Mouse (Mus musculus): ENCODE measurements around the gene Socs2. TPM values are rescaled to one million over a fixed set of nuclear protein-coding genes. Genes with fewer than 3 reads are reported as not detected.
A peak's percentile ranks its signal among the peaks of the same experiment; 100 is the strongest.
"Not testable (repeated sequence)": the region's sequence is repeated elsewhere in the genome, so short reads cannot be mapped to it uniquely, and the experiment has no call there.

The Socs2 gene
- total and polyA plus RNA-seq, 2 experiments from 2014 or later, result 103 to 137 TPM

- no peak overlapping the region for H3K4me3 ChIP-seq (ENCODE audit: low read depth, low read length)
- H3K9ac ChIP-seq (replicated peaks; ENCODE audit: low read depth, low read length), result no peak overlapping the region
- ATAC-seq (ENCODE audit: insufficient read depth, low read depth) (no peak), DNase-seq (ENCODE audit: low spot score) (no peak)
- H3K27ac ChIP-seq (ENCODE audit: low read depth), result no peak overlapping the region
- no peaks in the 10 kb centered on the region for H3K27me3 ChIP-seq (ENCODE audit: control insufficient read depth, insufficient read depth, low read length)
- no peak for TF ChIP-seq EP300 (IDR thresholded peaks at IDR 0.05; ENCODE audit: low read depth)
- no peak for TF ChIP-seq CTCF (IDR thresholded peaks at IDR 0.05; ENCODE audit: low read depth)
- H3K4me2 ChIP-seq (ENCODE audit: low read depth, low read length), result no peak overlapping the region
- 90% methylated on average over 9 of the region's 9 CpGs for WGBS
- peaks cover 15% of the 10 kb centered on the region for H3K4me1 ChIP-seq (ENCODE audit: control insufficient read depth, insufficient read depth)
- H3K9me3 ChIP-seq (replicated peaks; ENCODE audit: control insufficient read depth, low read length), result no peaks in the 10 kb centered on the region
- H3K36me3 ChIP-seq (replicated peaks; ENCODE audit: control insufficient read depth, insufficient read depth, low read length), result 0 out of 2 replicates have a peak, but pooled peaks cover 8% of the 10 kb centered on the region
These were observed 26.1 kb downstream of the Socs2 start for GRCm38 (mm10) chr10:95390871-95391270.

- 94% methylated on average over 5 of the region's 5 CpGs for WGBS
- ATAC-seq (ENCODE audit: insufficient read depth, low read depth), result not testable (repeated sequence)
These were observed 27.2 kb downstream of the Socs2 start for GRCm38 (mm10) chr10:95389805-95390204.

GRCm38 (mm10) chr10:95388821-95389477 lies 28.0 kb downstream of the Socs2 start:
- peak; percentile 49; the same call in 1 of the 2 replicates for ATAC-seq (ENCODE audit: insufficient read depth, low read depth)
- peak overlapping the region; percentile 81 for H3K27ac ChIP-seq (ENCODE audit: low read depth)

More at GRCm38 (mm10) chr10:95389805-95390204, 27.2 kb downstream of the Socs2 start:
- not testable (repeated sequence) for H3K9me3 ChIP-seq (replicated peaks; ENCODE audit: control insufficient read depth, low read length); H3K9ac ChIP-seq (replicated peaks; ENCODE audit: low read depth, low read length); H3K27me3 ChIP-seq (ENCODE audit: control insufficient read depth, insufficient read depth, low read length); H3K27ac ChIP-seq (ENCODE audit: low read depth); H3K4me3 ChIP-seq (ENCODE audit: low read depth, low read length); H3K36me3 ChIP-seq (replicated peaks; ENCODE audit: control insufficient read depth, insufficient read depth, low read length); H3K4me2 ChIP-seq (ENCODE audit: low read depth, low read length); DNase-seq (ENCODE audit: low spot score)
- H3K4me1 ChIP-seq (ENCODE audit: control insufficient read depth, insufficient read depth), result peaks cover 15% of the 10 kb centered on the region

GRCm38 (mm10) chr10:95386527-95386926 lies 30.5 kb downstream of the Socs2 start:
- H3K27me3 ChIP-seq (ENCODE audit: control insufficient read depth, insufficient read depth, low read length), result no peaks in the 10 kb centered on the region
- H3K9ac ChIP-seq (replicated peaks; ENCODE audit: low read depth, low read length), result no peak overlapping the region
- TF ChIP-seq CTCF (IDR thresholded peaks at IDR 0.05; ENCODE audit: low read depth) (no peak), EP300 (IDR thresholded peaks at IDR 0.05; ENCODE audit: low read depth) (no peak)
- H3K4me1 ChIP-seq (ENCODE audit: control insufficient read depth, insufficient read depth), result peaks cover 11% of the 10 kb centered on the region
- WGBS, result 92% methylated on average over 6 of the region's 6 CpGs
- no peak overlapping the region for H3K4me3 ChIP-seq (ENCODE audit: low read depth, low read length)
- no peak for DNase-seq (ENCODE audit: low spot score)
- H3K36me3 ChIP-seq (replicated peaks; ENCODE audit: control insufficient read depth, insufficient read depth, low read length), result 0 out of 2 replicates have a peak, but pooled peaks cover 8% of the 10 kb centered on the region
- no peaks in the 10 kb centered on the region for H3K9me3 ChIP-seq (replicated peaks; ENCODE audit: control insufficient read depth, low read length)
- no peak overlapping the region for H3K27ac ChIP-seq (ENCODE audit: low read depth)
- H3K4me2 ChIP-seq (ENCODE audit: low read depth, low read length), result no peak overlapping the region
- no peak for ATAC-seq (ENCODE audit: insufficient read depth, low read depth)

More at GRCm38 (mm10) chr10:95388821-95389477, 28.0 kb downstream of the Socs2 start:
- H3K27me3 ChIP-seq (ENCODE audit: control insufficient read depth, insufficient read depth, low read length), result no peaks in the 10 kb centered on the region
- H3K36me3 ChIP-seq (replicated peaks; ENCODE audit: control insufficient read depth, insufficient read depth, low read length), result 0 out of 2 replicates have a peak, but pooled peaks cover 8% of the 10 kb centered on the region
- TF ChIP-seq CTCF (IDR thresholded peaks at IDR 0.05; ENCODE audit: low read depth) (no peak), EP300 (IDR thresholded peaks at IDR 0.05; ENCODE audit: low read depth) (peak; percentile 59; the same call in 1 of the 2 replicates)
- H3K4me1 ChIP-seq (ENCODE audit: control insufficient read depth, insufficient read depth), result peaks cover 11% of the 10 kb centered on the region
- DNase-seq (ENCODE audit: low spot score), result peak; percentile 49
- H3K4me3 ChIP-seq (ENCODE audit: low read depth, low read length), result peak overlapping the region; percentile 26
- no peak overlapping the region; the same call in 1 of the 2 replicates for H3K9ac ChIP-seq (replicated peaks; ENCODE audit: low read depth, low read length)
- WGBS, result 26% methylated on average over 23 of the region's 23 CpGs
- H3K9me3 ChIP-seq (replicated peaks; ENCODE audit: control insufficient read depth, low read length), result no peaks in the 10 kb centered on the region
- peak overlapping the region; percentile 47 for H3K4me2 ChIP-seq (ENCODE audit: low read depth, low read length)

GRCm38 (mm10) chr10:95385801-95386203 lies 31.2 kb downstream of the Socs2 start:
- H3K27ac ChIP-seq (ENCODE audit: low read depth), result no peak overlapping the region
- H3K4me3 ChIP-seq (ENCODE audit: low read depth, low read length), result no peak overlapping the region
- DNase-seq (ENCODE audit: low spot score), result no peak
- no peak for ATAC-seq (ENCODE audit: insufficient read depth, low read depth)
- peaks cover 11% of the 10 kb centered on the region for H3K4me1 ChIP-seq (ENCODE audit: control insufficient read depth, insufficient read depth)
- 58% methylated on average over 4 of the region's 4 CpGs for WGBS
- no peaks in the 10 kb centered on the region for H3K27me3 ChIP-seq (ENCODE audit: control insufficient read depth, insufficient read depth, low read length)
- H3K9ac ChIP-seq (replicated peaks; ENCODE audit: low read depth, low read length), result no peak overlapping the region
- H3K4me2 ChIP-seq (ENCODE audit: low read depth, low read length), result no peak overlapping the region
- TF ChIP-seq EP300 (IDR thresholded peaks at IDR 0.05; ENCODE audit: low read depth) (no peak), CTCF (IDR thresholded peaks at IDR 0.05; ENCODE audit: low read depth) (no peak)
- 0 out of 2 replicates have a peak, but pooled peaks cover 8% of the 10 kb centered on the region for H3K36me3 ChIP-seq (replicated peaks; ENCODE audit: control insufficient read depth, insufficient read depth, low read length)
- no peaks in the 10 kb centered on the region for H3K9me3 ChIP-seq (replicated peaks; ENCODE audit: control insufficient read depth, low read length)
